Mouse (Mus musculus) G1E-ER4 (cell line): ENCODE data around the gene Iqgap3. TPM values are rescaled to one million over a fixed set of nuclear protein-coding genes. Genes with fewer than 3 reads are reported as not detected.

Experiments used
- GATA1 ChIP-seq: IDR thresholded peaks from one replicate; pipeline ENCODE4 v1.8.0; 2012; ENCODE audit warnings: low read length, inconsistent platforms
- polyA plus RNA-seq: library from polyadenylated mRNA; stranded (reverse); fragments of >175 nt; gene quantifications from 2 replicates; pipeline ENCODE4 v1.2.3, GENCODE M21; 2012

The Iqgap3 gene
- polyA plus RNA-seq, 1 experiment: 7.6 TPM

- no peak for TF ChIP-seq GATA1
These were observed 2.2 kb downstream of the Iqgap3 start for GRCm38 (mm10) chr3:88084001-88084400.

DNA sequence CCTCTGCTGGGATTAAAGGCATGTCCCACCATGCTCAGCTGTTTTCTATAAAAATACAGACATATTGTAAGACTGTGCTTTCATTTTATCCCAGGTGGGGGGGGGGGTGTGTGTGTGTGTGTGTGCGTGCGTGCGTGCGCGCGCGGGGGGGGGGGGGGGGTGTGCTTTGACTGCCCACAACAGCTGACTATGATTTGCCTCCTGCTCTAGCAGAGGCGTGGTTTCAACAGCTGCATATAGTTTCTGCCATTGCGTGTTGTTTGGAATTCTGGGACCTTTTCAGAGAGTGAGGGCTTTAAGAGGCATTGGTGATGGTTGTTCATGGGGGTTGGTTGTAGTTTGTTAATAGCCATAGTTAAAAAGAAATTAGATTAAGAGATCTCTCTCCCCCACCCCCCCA lies 3.7 kb downstream of the Iqgap3 start:
- no peak for TF ChIP-seq GATA1

GRCm38 (mm10) chr3:88087688-88088087 lies 5.9 kb downstream of the Iqgap3 start:
- no peak for TF ChIP-seq GATA1

- no peak for TF ChIP-seq GATA1
These were observed 8.3 kb downstream of the Iqgap3 start for GRCm38 (mm10) chr3:88090106-88090505.

GRCm38 (mm10) chr3:88090616-88091015 lies 8.8 kb downstream of the Iqgap3 start:
- TF ChIP-seq GATA1: no peak

DNA sequence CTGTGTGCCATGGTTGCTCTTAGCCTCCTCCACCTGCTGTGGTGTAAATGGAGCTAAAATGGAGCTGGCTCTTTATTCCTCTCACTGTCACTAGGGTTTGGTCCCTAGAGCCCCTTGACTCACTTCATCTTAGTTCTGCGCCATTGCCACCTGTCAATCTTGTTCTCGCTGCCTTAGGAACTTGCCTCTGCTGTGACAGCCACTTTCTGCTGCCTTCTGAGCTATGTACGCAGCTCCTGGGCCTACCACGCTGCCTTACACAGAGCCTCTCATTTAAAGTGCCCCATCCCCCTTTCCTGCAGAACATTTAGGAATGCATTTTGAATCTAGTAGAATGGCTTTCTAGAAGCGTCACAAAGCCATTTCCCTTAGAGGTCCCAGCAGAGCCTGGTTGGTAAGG lies 12.4 kb downstream of the Iqgap3 start:
- TF ChIP-seq GATA1: no peak

GRCm38 (mm10) chr3:88097666-88098065 lies 15.9 kb downstream of the Iqgap3 start:
- no peak for TF ChIP-seq GATA1

DNA sequence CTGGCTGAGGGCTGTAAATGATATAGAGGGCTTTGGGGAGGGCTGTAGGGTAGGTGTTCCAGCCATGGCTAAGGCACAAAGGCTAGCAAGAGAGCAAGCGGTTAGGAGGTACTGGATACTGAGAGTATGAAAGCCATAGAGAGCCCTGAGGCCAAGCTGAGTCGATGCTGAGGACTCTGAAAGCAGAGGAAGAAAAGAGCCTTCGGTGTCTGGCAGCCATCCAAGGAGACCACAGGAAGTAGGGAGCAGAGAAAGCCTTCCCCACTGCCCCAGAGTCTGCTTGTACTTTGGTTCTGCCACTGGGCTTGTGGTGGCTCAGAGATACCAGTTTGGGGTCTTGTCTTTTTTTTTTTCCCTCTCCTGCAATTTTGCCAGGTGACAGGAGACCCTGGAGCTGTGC lies 18.5 kb downstream of the Iqgap3 start:
- TF ChIP-seq GATA1: no peak

DNA sequence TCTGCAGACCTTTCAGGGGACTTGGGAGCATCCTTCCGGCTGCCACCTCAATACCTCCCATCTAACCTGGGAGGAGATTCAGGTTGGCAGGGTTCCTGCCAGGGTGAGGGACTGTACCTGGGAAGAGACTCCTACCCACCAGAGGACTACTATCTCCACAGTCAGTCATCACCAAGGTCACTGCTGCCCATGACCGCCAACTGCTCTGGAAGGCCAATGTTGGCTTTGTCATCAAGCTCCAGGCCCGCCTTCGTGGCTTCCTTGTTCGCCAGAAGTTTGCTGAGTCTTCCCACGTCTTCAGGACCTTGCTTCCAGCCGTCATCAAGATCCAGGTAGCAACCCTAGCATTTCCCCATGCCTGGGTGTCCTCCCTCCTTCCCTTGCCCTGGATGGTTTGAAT lies 20.0 kb downstream of the Iqgap3 start:
- TF ChIP-seq GATA1: no peak

- no peak for TF ChIP-seq GATA1
These were observed 20.4 kb downstream of the Iqgap3 start for GRCm38 (mm10) chr3:88102196-88102595.

DNA sequence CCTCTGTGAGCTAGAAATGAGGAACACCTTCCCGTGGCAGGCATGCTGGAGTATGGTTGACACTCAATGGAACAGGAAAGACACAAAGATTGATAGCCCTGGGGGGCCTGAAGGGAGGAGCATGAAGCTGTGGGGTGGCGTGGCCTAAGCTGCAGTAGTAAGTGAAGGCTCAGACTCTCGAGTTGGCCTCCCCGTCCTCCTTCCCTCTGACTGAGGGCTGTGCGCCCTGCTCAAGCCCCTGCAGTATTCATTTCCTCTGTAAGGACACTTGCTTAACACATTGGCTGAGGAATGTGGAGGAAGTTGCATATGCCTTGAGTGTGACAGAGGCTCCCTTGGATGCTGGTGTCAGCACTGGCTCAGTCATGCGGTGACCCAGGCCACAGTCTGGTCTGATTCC lies 20.8 kb downstream of the Iqgap3 start:
- TF ChIP-seq GATA1: no peak

DNA sequence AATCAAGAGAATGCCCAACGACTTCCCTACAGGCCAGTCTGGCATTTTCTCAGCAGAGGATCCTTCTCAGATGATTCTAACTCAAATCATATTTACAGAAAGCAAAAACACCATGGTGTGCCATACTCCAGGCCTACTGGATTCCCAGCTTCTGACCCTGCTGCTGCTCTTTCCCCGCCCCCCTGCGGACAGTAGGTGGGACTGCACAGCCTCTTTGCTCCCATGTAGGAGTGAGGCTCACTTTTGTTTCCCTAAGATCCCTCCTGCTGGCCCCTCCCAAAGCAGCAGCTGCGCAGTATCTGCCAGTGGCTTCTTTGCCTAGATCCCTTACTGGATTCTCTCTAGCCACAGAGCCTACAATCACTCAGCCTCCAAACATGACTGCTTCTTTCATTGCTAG lies 24.4 kb downstream of the Iqgap3 start:
- TF ChIP-seq GATA1: no peak

DNA sequence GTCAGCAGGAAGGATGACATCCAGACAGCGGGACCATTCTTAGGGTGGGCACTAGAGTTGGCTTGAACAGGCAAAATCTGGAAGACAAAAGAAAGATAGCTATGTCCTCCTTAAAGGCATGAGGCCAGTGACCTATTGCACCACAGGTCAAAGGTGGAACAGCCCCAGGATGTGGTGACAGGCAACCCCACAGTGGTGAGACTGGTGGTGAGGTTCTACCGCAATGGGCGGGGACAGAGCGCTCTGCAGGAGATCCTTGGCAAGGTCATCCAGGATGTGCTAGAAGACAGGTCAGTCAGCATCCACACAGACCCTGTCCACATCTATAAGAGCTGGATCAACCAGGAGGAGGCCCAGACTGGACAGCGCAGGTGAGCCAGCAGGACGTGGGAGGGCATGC lies 27.4 kb downstream of the Iqgap3 start:
- no peak for TF ChIP-seq GATA1

DNA sequence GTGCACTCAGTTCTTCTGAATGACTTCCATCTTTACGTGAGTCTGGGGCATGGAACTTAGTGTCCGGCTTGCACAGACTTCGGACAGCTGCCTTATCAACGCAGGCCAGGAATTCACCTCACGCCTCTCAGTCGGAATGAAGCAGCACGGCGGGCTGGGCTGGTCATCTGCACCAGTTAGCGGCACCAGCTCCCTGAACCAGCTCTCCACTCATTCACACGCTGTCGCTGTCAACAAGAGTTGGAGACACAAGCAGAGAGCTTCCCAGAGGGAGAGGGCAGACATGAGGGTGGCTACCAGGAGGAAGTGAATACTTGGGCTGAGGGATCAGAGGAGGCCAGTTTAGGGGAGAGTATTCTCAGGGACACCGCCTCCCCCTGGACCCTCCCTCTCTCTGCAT lies 32.6 kb downstream of the Iqgap3 start:
- no peak for TF ChIP-seq GATA1

DNA sequence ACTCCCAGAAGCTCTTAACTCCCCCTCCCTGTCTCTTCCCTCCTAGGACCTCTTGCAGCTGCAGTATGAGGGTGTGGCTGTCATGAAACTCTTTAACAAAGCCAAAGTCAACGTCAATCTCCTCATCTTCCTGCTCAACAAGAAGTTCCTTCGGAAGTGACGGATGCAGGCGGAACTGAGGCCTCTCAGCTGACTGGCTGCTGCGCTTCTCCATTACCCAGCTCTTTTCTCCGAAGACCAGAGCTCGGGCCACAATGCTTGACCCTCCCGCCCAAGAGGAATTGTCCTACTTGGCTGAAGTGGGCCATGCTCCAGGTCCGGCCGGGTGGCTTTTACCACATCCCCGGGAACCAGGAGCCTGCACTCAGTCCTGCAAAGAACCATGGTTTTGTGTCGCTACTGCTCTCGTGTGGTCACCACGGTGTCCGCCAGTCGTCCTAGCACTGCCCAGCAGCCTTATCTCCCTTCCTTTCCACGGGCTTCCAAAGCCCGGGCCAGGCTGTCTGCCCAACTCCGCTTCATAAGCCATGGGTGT lies 38.4 kb downstream of the Iqgap3 start:
- TF ChIP-seq GATA1: no peak

- TF ChIP-seq GATA1: no peak
These were observed 39.7 kb downstream of the Iqgap3 start for GRCm38 (mm10) chr3:88121164-88122131.

DNA sequence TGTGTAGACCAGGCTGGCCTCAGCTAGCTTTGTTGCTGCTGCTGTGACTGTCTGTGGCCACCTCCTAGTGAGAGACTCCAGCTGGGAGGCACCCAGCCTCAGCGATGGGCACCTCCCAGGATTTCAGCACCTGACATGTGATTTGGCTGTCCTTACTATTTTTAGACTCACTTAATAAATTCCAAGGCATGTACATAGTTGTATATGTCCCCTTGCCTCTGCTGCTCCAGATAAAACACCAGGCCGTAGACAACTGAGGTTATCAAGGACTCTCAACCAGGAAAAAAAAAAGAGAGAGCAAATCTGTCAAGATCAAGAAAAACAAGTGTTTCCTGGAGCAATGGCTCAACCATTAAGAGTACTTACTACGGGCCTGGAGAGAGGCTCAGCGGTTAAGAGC lies 43.4 kb downstream of the Iqgap3 start:
- TF ChIP-seq GATA1: no peak
